Mouse (Mus musculus) heart, postnatal 25 days (tissue): ENCODE results near the gene Acnat1. TPM values are rescaled to one million over a fixed set of nuclear protein-coding genes. Genes with fewer than 3 reads are reported as not detected.
"Not testable (repeated sequence)": the region's sequence is repeated elsewhere in the genome, so short reads cannot be mapped to it uniquely, and the experiment has no call there.

Experiments used
- DNase-seq: peaks from one replicate; pipeline ENCODE4 v3.0.0; 2022; ENCODE audit warnings: low spot score
- intact Hi-C: fragments of 180-260 bp; cut with DNase I; formaldehyde crosslinking; loops from one replicate; pipeline ENCODE4 v1.15.1; 2025
- total RNA-seq, 2 experiments: library from RNA; stranded (reverse); gene quantifications; 2 replicates each; pipeline ENCODE4 v1.2.3; 2021

The Acnat1 gene
- total RNA-seq, 2 experiments from 2014 or later = not detected

GRCm38 (mm10) chr4:49469435-49470151 lies 4.1 kb downstream of the Acnat1 start:
- no peak for DNase-seq
- intact Hi-C loops = no loop called here

- intact Hi-C loops = no loop called here
Observed at GRCm38 (mm10) chr4:49467360-49467759, 6.4 kb downstream of the Acnat1 start.

GRCm38 (mm10) chr4:49456171-49456570 lies 17.5 kb downstream of the Acnat1 start:
- intact Hi-C loops = no loop called here
- no peak for DNase-seq

More at GRCm38 (mm10) chr4:49467360-49467759, 6.4 kb downstream of the Acnat1 start:
- no peak for DNase-seq

- intact Hi-C loops = no loop called here
- no peak for DNase-seq
Observed at GRCm38 (mm10) chr4:49451848-49452551, 21.7 kb downstream of the Acnat1 start.

GRCm38 (mm10) chr4:49451133-49451847 lies 22.4 kb downstream of the Acnat1 start:
- intact Hi-C loops, DNase-seq: not testable (repeated sequence)

GRCm38 (mm10) chr4:49436968-49437367 lies 36.7 kb downstream of the Acnat1 start:
- intact Hi-C loops, DNase-seq: not testable (repeated sequence)

- DNase-seq, intact Hi-C loops: not testable (repeated sequence)
Observed at GRCm38 (mm10) chr4:49410151-49410550, 63.6 kb downstream of the Acnat1 start.

GRCm38 (mm10) chr4:49407957-49408356 lies 65.8 kb downstream of the Acnat1 start, which contains the start of gene Acnat2:
Acnat2 (minus strand) TSS chr4:49408151.
- DNase-seq = not testable (repeated sequence)
- intact Hi-C loops = loop anchor here (10.0 kb wide), 1 partner anchor 83 kb away; no protein-coding TSS in a partner anchor

Other genes starting within 250 kb of the Acnat1 start
- not detected for gene Acnat2, start 65.8 kb downstream of the Acnat1 start, total RNA-seq
- gene Baat, start 32.6 kb upstream of the Acnat1 start, total RNA-seq = not detected
- 10 to 100 TPM; 46.1 to 47.0 TPM for gene Mrpl50, start 47.2 kb upstream of the Acnat1 start, total RNA-seq
- gene Zfp189, start 47.3 kb upstream of the Acnat1 start, total RNA-seq = 1 to 10 TPM; 4.9 to 6.4 TPM
- under 1 TPM in 1 of 2 experiments, not detected in 1; 0.14 TPM for gene Aldob, start 75.6 kb upstream of the Acnat1 start, total RNA-seq
- 10 to 100 TPM; 49.3 to 51.8 TPM for gene Tmem246, start 124.0 kb upstream of the Acnat1 start, total RNA-seq
- 10 to 100 TPM; 36.2 to 36.3 TPM for gene Rnf20, start 158.1 kb upstream of the Acnat1 start, total RNA-seq
- not detected for gene Ppp3r2, start 208.1 kb upstream of the Acnat1 start, total RNA-seq